In genomic region chr17:56510473-56510969, GRCm38 (mm10) we compare ENCODE assay signal across 8 mouse cellular contexts. TPM values are rescaled to one million over a fixed set of nuclear protein-coding genes. Genes with fewer than 3 reads are reported as not detected.
DNase-seq lines count a peak whose midpoint lies in the region; ATAC-seq and TF ChIP-seq lines count a peak whose summit lies in the region.

No protein-coding gene starts in this region.

- no peak overlapping the region for H3K27ac ChIP-seq in gastrocnemius, adult 2 months
- H3K27ac ChIP-seq in intestine, embryonic 15.5 days: no peak overlapping the region
- no peak overlapping the region for H3K27ac ChIP-seq in neural tube, embryonic 14.5 days (ENCODE audit: low read depth, low read length)

- ATAC-seq in intestine, embryonic 15.5 days: no peak
- ATAC-seq in neural tube, embryonic 14.5 days (ENCODE audit: low read depth): no peak

- H3K4me2 ChIP-seq in intestine, embryonic 15.5 days (replicated peaks): peak overlapping the region; percentile 57
- H3K4me2 ChIP-seq in neural tube, embryonic 14.5 days (ENCODE audit: low read depth, low read length): 0 out of 2 replicates have a peak overlapping the region, but pooled peaks have one; percentile 9

- 27% methylated on average over 27 of the region's 27 CpGs for WGBS in intestine, embryonic 15.5 days
- WGBS in neural tube, embryonic 14.5 days: 23% methylated on average over 27 of the region's 27 CpGs

- peak; percentile 41 for DNase-seq in gastrocnemius, adult 2 months
- no peak for DNase-seq in gastrocnemius, postnatal 36 days
- peak; percentile 36 for DNase-seq in right cerebral cortex, postnatal 25 days
- DNase-seq in right cerebral cortex, postnatal 36 days (ENCODE audit: low spot score in 2 of 2): no peak
- DNase-seq in kidney, adult 11 months: no peak
- no peak for DNase-seq in kidney, adult 8-10 months

- H3K36me3 ChIP-seq in intestine, embryonic 15.5 days: no peaks in the 10 kb centered on the region
- H3K36me3 ChIP-seq in neural tube, embryonic 14.5 days (ENCODE audit: control insufficient read depth, insufficient read depth, low read length): no peaks in the 10 kb centered on the region

- no peak overlapping the region for H3K9ac ChIP-seq in intestine, embryonic 15.5 days
- H3K9ac ChIP-seq in neural tube, embryonic 14.5 days (replicated peaks; ENCODE audit: low read depth, low read length): no peak overlapping the region

- H3K27me3 ChIP-seq in intestine, embryonic 15.5 days (replicated peaks): peaks cover 47% of the 10 kb centered on the region
- H3K27me3 ChIP-seq in neural tube, embryonic 14.5 days (ENCODE audit: control insufficient read depth, insufficient read depth, low read length): peaks cover 23% of the 10 kb centered on the region

- intact Hi-C loops in gastrocnemius, adult 2 months (cut with DNase I): no loop called here
- intact Hi-C loops in gastrocnemius, postnatal 36 days (cut with DNase I): no loop called here

- peak overlapping the region; percentile 39 for H3K4me3 ChIP-seq in gastrocnemius, adult 2 months
- peak overlapping the region; percentile 27; the same call in 1 of the 2 replicates for H3K4me3 ChIP-seq in intestine, embryonic 15.5 days (replicated peaks)
- no peak overlapping the region for H3K4me3 ChIP-seq in neural tube, embryonic 14.5 days (ENCODE audit: low read depth, low read length)

- no peaks in the 10 kb centered on the region for H3K9me3 ChIP-seq in intestine, embryonic 15.5 days
- H3K9me3 ChIP-seq in neural tube, embryonic 14.5 days (ENCODE audit: control insufficient read depth, low read length): no peaks in the 10 kb centered on the region

- peaks cover 21% of the 10 kb centered on the region for H3K4me1 ChIP-seq in intestine, embryonic 15.5 days (replicated peaks)
- H3K4me1 ChIP-seq in neural tube, embryonic 14.5 days (ENCODE audit: control insufficient read depth, insufficient read depth, low read length): peaks cover 19% of the 10 kb centered on the region

- no peak for TF ChIP-seq CTCF in gastrocnemius, adult 2 months (IDR thresholded peaks at IDR 0.05)

RNA-seq across cellular contexts. Expression of gene Znrf4, which starts 1.7 kb away (rescaled TPM):
- not detected for total RNA-seq in gastrocnemius, adult 2 months (2021)
- not detected for total RNA-seq in gastrocnemius, postnatal 36 days (2021)
- not detected in 2 replicates for polyA plus RNA-seq in intestine, embryonic 15.5 days (2015; fragmentation: Nextera tagmentation; extraction: Ambion mirVana)
- not detected in 2 replicates for polyA plus RNA-seq in neural tube, embryonic 14.5 days (2014; fragmentation: Nextera tagmentation; extraction: Ambion mirVana)

RNA-seq across cellular contexts. Expression of gene Ptprs, which starts 34.2 kb away (rescaled TPM):
- total RNA-seq in gastrocnemius, adult 2 months (2021): 10 to 100 TPM; 29.6 to 43.1 TPM
- total RNA-seq in gastrocnemius, postnatal 36 days (2021): 10 to 100 TPM; 35.0 to 45.6 TPM
- polyA plus RNA-seq in intestine, embryonic 15.5 days (2015; fragmentation: Nextera tagmentation; extraction: Ambion mirVana): 56.3 and 56.8 TPM in 2 replicates
- polyA plus RNA-seq in neural tube, embryonic 14.5 days (2014; fragmentation: Nextera tagmentation; extraction: Ambion mirVana): 255 and 266 TPM in 2 replicates

RNA-seq across cellular contexts. Expression of gene Gm20219, which starts 43.7 kb away (rescaled TPM):
- total RNA-seq in gastrocnemius, adult 2 months (2021): 1 to 10 TPM in 1 of 2 experiments, under 1 TPM in 1; 0.89 to 1.1 TPM
- total RNA-seq in gastrocnemius, postnatal 36 days (2021): under 1 TPM; 0.27 to 0.74 TPM
- 1.3 and 1.4 TPM in 2 replicates for polyA plus RNA-seq in intestine, embryonic 15.5 days (2015; fragmentation: Nextera tagmentation; extraction: Ambion mirVana)
- polyA plus RNA-seq in neural tube, embryonic 14.5 days (2014; fragmentation: Nextera tagmentation; extraction: Ambion mirVana): 1.5 and 1.9 TPM in 2 replicates

Comparison
In these comparisons a context has a peak if more than half of its experiments do, and no peak if none do; other contexts are left out.
1. DNase-seq: peak in gastrocnemius, adult 2 months (single experiment) and right cerebral cortex, postnatal 25 days (single experiment); none in gastrocnemius, postnatal 36 days (0 of 2), right cerebral cortex, postnatal 36 days (0 of 2), kidney, adult 11 months (single experiment) and kidney, adult 8-10 months (0 of 2).